In the genomic region with DNA sequence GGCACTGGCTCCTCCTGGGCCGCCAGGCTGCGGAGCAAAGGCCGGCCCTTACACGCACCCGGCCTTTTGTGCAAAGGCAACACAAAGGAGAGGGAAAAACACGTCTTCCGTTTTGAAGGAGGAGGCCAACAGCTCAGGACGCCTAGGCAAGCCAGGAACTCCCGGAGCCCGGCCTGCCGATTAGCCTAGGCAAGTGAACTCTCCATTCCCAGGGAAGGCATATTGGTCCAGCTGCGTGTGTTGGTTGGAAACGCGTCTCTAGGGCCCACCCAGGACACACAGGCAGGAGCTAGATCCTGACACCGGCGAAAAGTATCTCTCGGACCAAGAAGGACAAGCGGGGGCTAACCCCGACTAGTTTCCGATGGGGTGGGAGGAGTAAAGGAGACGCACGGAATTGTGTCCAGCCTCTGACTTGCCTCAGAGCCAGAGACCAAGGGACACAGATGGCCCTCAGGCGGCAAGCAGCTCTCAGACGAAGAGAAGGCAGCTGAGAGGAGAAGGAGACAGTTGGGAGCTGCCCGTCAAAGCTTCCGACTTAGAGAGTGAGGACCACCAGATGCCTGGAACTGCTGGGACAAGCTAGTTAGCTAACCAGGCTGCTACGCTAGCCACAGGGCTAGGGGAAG, we compare ENCODE assay signal across 9 mouse cellular contexts. TPM values are rescaled to one million over a fixed set of nuclear protein-coding genes. Genes with fewer than 3 reads are reported as not detected.
DNase-seq lines count a peak whose midpoint lies in the region; ATAC-seq and TF ChIP-seq lines count a peak whose summit lies in the region.
"Had no signal": no experiment of that assay in that cellular context is flagged by ENCODE, and none has a peak within 500 bp of the region (broad histone marks: within the 10 kb centered on the region; RNA-seq: fewer than 3 reads in every experiment).

No protein-coding gene starts in this region.

- WGBS in liver, embryonic 11.5 days, result 2% methylated on average over 27 of the region's 27 CpGs
- 2% methylated on average over 27 of the region's 27 CpGs for WGBS in liver, embryonic 12.5 days (ENCODE audit: insufficient replicate concordance)
- WGBS in embryonic facial prominence, embryonic 12.5 days, result under 1% methylated on average over 27 of the region's 27 CpGs
- 0% methylated on average over 27 of the region's 27 CpGs for WGBS in hindbrain, embryonic 16.5 days
- WGBS in neural tube, embryonic 13.5 days, result under 1% methylated on average over 27 of the region's 27 CpGs
- 2% methylated on average over 27 of the region's 27 CpGs for WGBS in lung, adult 2 months

- no peak for TF ChIP-seq CTCF in lung, adult 2 months (IDR thresholded peaks at IDR 0.05; ENCODE audit: insufficient read depth, low read length)

- no peak for TF ChIP-seq POLR2A in lung, adult 2 months (IDR thresholded peaks at IDR 0.05; ENCODE audit: borderline replicate concordance, extremely low read depth, low read depth, low read length)

- DNase-seq in liver, embryonic 11.5 days (ENCODE audit: low spot score), result no peak
- DNase-seq in layer of hippocampus, adult 11-12 months (ENCODE audit: low spot score), result no peak
- DNase-seq in lung, adult 2 months, result no peak

- H3K4me3 ChIP-seq in liver, embryonic 11.5 days (ENCODE audit: low read depth, low read length), result peak overlapping the region; percentile 15; the same call in 1 of the 2 replicates
- H3K4me3 ChIP-seq in liver, embryonic 12.5 days, result no peak overlapping the region
- peak overlapping the region; percentile 13; the same call in 1 of the 2 replicates for H3K4me3 ChIP-seq in embryonic facial prominence, embryonic 12.5 days
- peak overlapping the region; percentile 29 for H3K4me3 ChIP-seq in hindbrain, embryonic 16.5 days (ENCODE audit: low read length)
- H3K4me3 ChIP-seq in neural tube, embryonic 13.5 days, result peak overlapping the region; percentile 6
- no peak overlapping the region for H3K4me3 ChIP-seq in lung, adult 2 months (replicated peaks; ENCODE audit: extremely low read depth, low read depth, low read length)
- H3K4me3 ChIP-seq: myocyte had no signal

- ATAC-seq in liver, embryonic 11.5 days (replicated peaks; ENCODE audit: low FRiP score), result no peak
- ATAC-seq in liver, embryonic 12.5 days, result no peak
- ATAC-seq in embryonic facial prominence, embryonic 12.5 days (ENCODE audit: insufficient number of reproducible peaks, insufficient read depth, low FRiP score, low TSS enrichment), result no peak
- peak; percentile 58 for ATAC-seq in hindbrain, embryonic 16.5 days
- ATAC-seq in neural tube, embryonic 13.5 days (ENCODE audit: low read depth), result no peak
- no peak for ATAC-seq in activated CD4-positive, CD25-positive, alpha-beta regulatory T cell, adult 4 months

- peaks cover 100% of the 10 kb centered on the region for H3K27me3 ChIP-seq in liver, embryonic 11.5 days (replicated peaks; ENCODE audit: control insufficient read depth, insufficient read depth, low read length)
- H3K27me3 ChIP-seq in liver, embryonic 12.5 days (replicated peaks), result peaks cover 99% of the 10 kb centered on the region
- H3K27me3 ChIP-seq in embryonic facial prominence, embryonic 12.5 days, result peaks cover 99% of the 10 kb centered on the region
- H3K27me3 ChIP-seq in hindbrain, embryonic 16.5 days (replicated peaks; ENCODE audit: control insufficient read depth, insufficient read depth, low read length), result peaks cover 79% of the 10 kb centered on the region
- H3K27me3 ChIP-seq in neural tube, embryonic 13.5 days, result peaks cover 100% of the 10 kb centered on the region

- no peak overlapping the region for H3K9ac ChIP-seq in liver, embryonic 11.5 days (ENCODE audit: low read depth, low read length)
- H3K9ac ChIP-seq in liver, embryonic 12.5 days, result no peak overlapping the region
- H3K9ac ChIP-seq in embryonic facial prominence, embryonic 12.5 days, result no peak overlapping the region
- peak overlapping the region; percentile 8 for H3K9ac ChIP-seq in hindbrain, embryonic 16.5 days (ENCODE audit: low read depth, low read length)
- no peak overlapping the region for H3K9ac ChIP-seq in neural tube, embryonic 13.5 days

- H3K9me3 ChIP-seq in liver, embryonic 11.5 days (ENCODE audit: control insufficient read depth, low read length), result peaks cover 2% of the 10 kb centered on the region; the same call in 1 of the 2 replicates
- H3K9me3 ChIP-seq in liver, embryonic 12.5 days (replicated peaks), result peaks cover 5% of the 10 kb centered on the region; the same call in 1 of the 2 replicates
- H3K9me3 ChIP-seq in embryonic facial prominence, embryonic 12.5 days, result peaks cover 3% of the 10 kb centered on the region
- H3K9me3 ChIP-seq in hindbrain, embryonic 16.5 days (ENCODE audit: control insufficient read depth, low read length), result peaks cover 3% of the 10 kb centered on the region; the same call in 1 of the 2 replicates
- peaks cover 5% of the 10 kb centered on the region; the same call in 1 of the 2 replicates for H3K9me3 ChIP-seq in neural tube, embryonic 13.5 days

- H3K27ac ChIP-seq in liver, embryonic 11.5 days (ENCODE audit: low read depth, low read length), result no peak overlapping the region
- H3K27ac ChIP-seq in liver, embryonic 12.5 days, result no peak overlapping the region
- no peak overlapping the region for H3K27ac ChIP-seq in embryonic facial prominence, embryonic 12.5 days
- peak overlapping the region; percentile 66 for H3K27ac ChIP-seq in hindbrain, embryonic 16.5 days (ENCODE audit: low read depth, low read length)
- no peak overlapping the region for H3K27ac ChIP-seq in neural tube, embryonic 13.5 days (replicated peaks)

- peaks cover 5% of the 10 kb centered on the region for H3K4me1 ChIP-seq in liver, embryonic 11.5 days (replicated peaks; ENCODE audit: control insufficient read depth, insufficient read depth, low read length)
- H3K4me1 ChIP-seq in liver, embryonic 12.5 days, result peaks cover 16% of the 10 kb centered on the region
- H3K4me1 ChIP-seq in embryonic facial prominence, embryonic 12.5 days, result peaks cover 25% of the 10 kb centered on the region; the same call in 1 of the 2 replicates
- peaks cover 32% of the 10 kb centered on the region for H3K4me1 ChIP-seq in hindbrain, embryonic 16.5 days (ENCODE audit: control insufficient read depth, insufficient read depth, low read depth, low read length)
- H3K4me1 ChIP-seq in neural tube, embryonic 13.5 days (replicated peaks), result peaks cover 51% of the 10 kb centered on the region
- no peaks in the 10 kb centered on the region for H3K4me1 ChIP-seq in lung, adult 2 months (ENCODE audit: control insufficient read depth, insufficient read depth, low read length)

- H3K4me2 ChIP-seq in liver, embryonic 11.5 days, result peak overlapping the region; percentile 6; the same call in 1 of the 2 replicates
- no peak overlapping the region for H3K4me2 ChIP-seq in liver, embryonic 12.5 days
- peak overlapping the region; percentile 16 for H3K4me2 ChIP-seq in embryonic facial prominence, embryonic 12.5 days (replicated peaks)
- peak overlapping the region; percentile 44 for H3K4me2 ChIP-seq in hindbrain, embryonic 16.5 days (ENCODE audit: low read length)
- peak overlapping the region; percentile 23; the same call in 1 of the 2 replicates for H3K4me2 ChIP-seq in neural tube, embryonic 13.5 days

- H3K36me3 ChIP-seq in liver, embryonic 11.5 days (ENCODE audit: control insufficient read depth, insufficient read depth, low read length), result no peaks in the 10 kb centered on the region
- H3K36me3 ChIP-seq in liver, embryonic 12.5 days, result no peaks in the 10 kb centered on the region
- H3K36me3 ChIP-seq in embryonic facial prominence, embryonic 12.5 days, result no peaks in the 10 kb centered on the region
- no peaks in the 10 kb centered on the region for H3K36me3 ChIP-seq in hindbrain, embryonic 16.5 days (ENCODE audit: control insufficient read depth, insufficient read depth, low read length)
- H3K36me3 ChIP-seq in neural tube, embryonic 13.5 days, result no peaks in the 10 kb centered on the region

RNA-seq across cellular contexts. Expression of gene Olig2, which starts 2.5 kb away (rescaled TPM):
- polyA plus RNA-seq in liver, embryonic 11.5 days (2014; fragmentation: Nextera tagmentation; extraction: Ambion mirVana), result not detected in 2 replicates
- polyA plus RNA-seq in liver, embryonic 12.5 days (2016; fragmentation: Nextera tagmentation; extraction: Ambion mirVana), result not detected in 2 replicates
- 1.6 and 2.9 TPM in 2 replicates for polyA plus RNA-seq in embryonic facial prominence, embryonic 12.5 days (2016; fragmentation: Nextera tagmentation; extraction: Ambion mirVana)
- 6.1 and 11.4 TPM in 2 replicates for polyA plus RNA-seq in hindbrain, embryonic 16.5 days (2015; fragmentation: Nextera tagmentation; extraction: Ambion mirVana)
- 4.5 and 4.6 TPM in 2 replicates for polyA plus RNA-seq in neural tube, embryonic 13.5 days (2015; fragmentation: Nextera tagmentation; extraction: Ambion mirVana)
- polyA plus RNA-seq in activated CD4-positive, CD25-positive, alpha-beta regulatory T cell, adult 4 months (2017; shearing (Covaris generic)), result not detected
- polyA plus RNA-seq in lung, adult 2 months (2012; rRNA removed), result not detected in 2 replicates
- polyA plus RNA-seq: myocyte had no signal

RNA-seq across cellular contexts. Expression of gene Olig1, which starts 46.8 kb away (rescaled TPM):
- not detected in 2 replicates for polyA plus RNA-seq in liver, embryonic 11.5 days (2014; fragmentation: Nextera tagmentation; extraction: Ambion mirVana)
- polyA plus RNA-seq in liver, embryonic 12.5 days (2016; fragmentation: Nextera tagmentation; extraction: Ambion mirVana), result not detected in 2 replicates
- polyA plus RNA-seq in embryonic facial prominence, embryonic 12.5 days (2016; fragmentation: Nextera tagmentation; extraction: Ambion mirVana), result 1.9 and 5.0 TPM in 2 replicates
- polyA plus RNA-seq in hindbrain, embryonic 16.5 days (2015; fragmentation: Nextera tagmentation; extraction: Ambion mirVana), result 153 and 190 TPM in 2 replicates
- polyA plus RNA-seq in neural tube, embryonic 13.5 days (2015; fragmentation: Nextera tagmentation; extraction: Ambion mirVana), result 20.9 and 26.0 TPM in 2 replicates
- polyA plus RNA-seq in activated CD4-positive, CD25-positive, alpha-beta regulatory T cell, adult 4 months (2017; shearing (Covaris generic)), result not detected
- polyA plus RNA-seq in lung, adult 2 months (2012; rRNA removed), result 0.05 and 0.25 TPM in 2 replicates
- polyA plus RNA-seq: myocyte had no signal

Comparison
In these comparisons a context has a peak if more than half of its experiments do, and no peak if none do; other contexts are left out.
1. H3K4me3 ChIP-seq: peak in liver, embryonic 11.5 days (single experiment), embryonic facial prominence, embryonic 12.5 days (single experiment), hindbrain, embryonic 16.5 days (single experiment) and neural tube, embryonic 13.5 days (single experiment); none in liver, embryonic 12.5 days (single experiment) and lung, adult 2 months (single experiment).